Mouse (Mus musculus) heart, adult 9 months (tissue): ENCODE measurements around the gene Tmcc3.

Source experiments
- DNase-seq, 2 experiments: peaks; one replicate each; pipeline ENCODE4 v3.0.0; 2022; ENCODE audit warnings: low spot score in 2 of 2

Tmcc3 gene

DNA sequence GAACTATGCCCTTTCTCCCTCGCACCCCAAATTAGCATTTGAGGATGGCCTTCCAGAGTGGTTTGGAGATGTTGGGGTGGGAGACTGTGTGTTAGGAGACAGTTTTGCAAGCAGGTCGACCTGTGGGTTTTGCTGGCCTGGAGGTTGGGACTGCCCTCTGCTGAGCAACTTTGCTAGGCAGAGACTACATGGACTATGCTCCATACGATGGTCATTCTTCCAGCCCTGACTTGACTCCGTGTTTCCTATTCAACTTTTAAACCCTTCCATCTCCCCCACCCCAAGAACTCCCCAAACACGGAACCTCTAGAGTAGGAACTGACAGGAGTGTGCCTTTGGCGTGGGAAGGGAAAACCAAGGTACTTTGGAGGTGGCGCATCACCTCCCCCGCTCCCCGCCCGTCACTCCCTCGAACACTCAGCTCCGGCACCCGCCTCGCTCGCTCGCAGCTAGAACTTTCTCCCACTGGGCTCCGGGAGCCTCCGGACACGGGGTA, at the start of gene Tmcc3:
Gene Tmcc3, plus strand, starts transcription at position 439 of the 496 bp plus-strand sequence.
- no peak for DNase-seq

DNA sequence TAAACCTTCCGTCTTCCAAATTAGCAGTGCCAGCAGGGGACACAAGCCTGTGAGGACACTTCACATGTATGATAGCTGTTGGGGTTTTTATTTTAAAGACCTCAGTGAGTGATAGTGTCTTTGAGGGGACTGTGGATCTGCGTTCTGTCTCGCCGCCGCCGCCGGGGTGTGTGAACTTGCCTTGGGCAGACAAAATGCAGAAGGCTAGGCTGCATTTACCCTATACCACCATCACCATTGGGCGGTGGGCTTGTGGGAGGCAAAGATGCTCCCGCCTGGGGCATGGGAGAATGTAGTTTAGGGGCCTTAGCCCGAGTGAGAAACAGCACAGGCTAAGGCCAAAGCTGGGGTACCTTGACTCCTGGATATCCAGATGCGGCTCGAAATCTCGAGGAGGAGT, 49.1 kb upstream of the Tmcc3 start:
- DNase-seq, result no peak

DNA sequence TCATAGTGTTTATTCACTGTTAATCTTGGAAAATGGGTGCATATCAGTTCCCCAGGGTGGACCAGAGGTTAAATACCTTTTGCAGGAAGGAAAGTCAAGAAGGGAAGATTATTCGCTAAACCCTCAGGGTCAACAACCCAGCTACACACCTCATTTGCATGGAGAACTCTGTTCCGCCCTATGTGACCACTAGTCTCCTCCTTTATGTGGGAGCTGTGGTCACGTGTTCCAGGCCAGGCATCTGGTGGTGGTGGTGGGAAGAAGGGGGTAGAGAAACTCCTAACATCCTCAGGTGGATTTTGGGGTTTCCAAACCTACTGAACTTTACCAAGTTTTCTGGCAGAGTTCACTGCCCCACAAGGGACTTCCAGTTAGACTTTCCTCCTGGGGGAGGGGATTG, 48.5 kb upstream of the Tmcc3 start:
- DNase-seq, result no peak

DNA sequence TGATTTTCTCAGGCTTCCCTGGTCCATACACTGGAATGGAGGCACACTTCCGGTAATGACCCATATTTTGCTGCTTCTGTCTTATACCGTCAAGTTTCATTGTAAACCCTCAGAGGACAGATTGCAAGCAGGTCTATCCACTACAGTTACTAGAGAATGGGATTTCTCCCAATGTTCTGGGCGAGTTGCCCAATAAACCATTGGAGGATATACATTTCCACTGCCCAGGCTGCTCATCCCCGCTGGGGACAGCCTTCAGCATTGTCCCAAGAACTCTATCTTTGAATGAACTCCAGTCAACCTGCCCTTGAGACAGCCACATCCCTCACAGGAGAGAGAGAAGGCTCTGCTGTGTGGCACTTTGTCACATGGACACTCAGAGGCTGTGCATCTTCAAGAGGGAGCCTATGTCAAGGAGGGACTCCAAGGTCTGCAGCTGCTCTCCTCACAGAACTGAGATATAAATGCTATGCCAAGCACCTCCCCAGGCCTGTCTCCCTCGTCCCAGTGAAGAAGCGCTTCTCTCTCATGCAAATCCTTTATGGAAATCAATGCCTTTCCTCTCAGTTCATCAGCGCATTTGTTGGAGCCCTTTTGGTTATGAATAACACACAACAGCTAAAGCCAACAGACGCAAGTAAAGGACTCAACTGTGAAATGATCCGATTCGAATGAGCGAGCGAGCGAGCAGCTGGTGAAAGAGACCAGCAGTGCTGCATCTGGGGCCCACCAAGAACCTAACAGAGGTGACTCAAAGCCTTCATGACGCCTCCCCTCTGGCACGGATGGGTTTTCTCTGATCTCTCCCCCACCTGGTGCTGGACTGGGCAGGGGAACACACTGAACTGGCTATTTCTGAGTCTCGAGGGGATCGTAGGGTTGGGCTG, 45.9 kb upstream of the Tmcc3 start:
- DNase-seq, result no peak

DNA sequence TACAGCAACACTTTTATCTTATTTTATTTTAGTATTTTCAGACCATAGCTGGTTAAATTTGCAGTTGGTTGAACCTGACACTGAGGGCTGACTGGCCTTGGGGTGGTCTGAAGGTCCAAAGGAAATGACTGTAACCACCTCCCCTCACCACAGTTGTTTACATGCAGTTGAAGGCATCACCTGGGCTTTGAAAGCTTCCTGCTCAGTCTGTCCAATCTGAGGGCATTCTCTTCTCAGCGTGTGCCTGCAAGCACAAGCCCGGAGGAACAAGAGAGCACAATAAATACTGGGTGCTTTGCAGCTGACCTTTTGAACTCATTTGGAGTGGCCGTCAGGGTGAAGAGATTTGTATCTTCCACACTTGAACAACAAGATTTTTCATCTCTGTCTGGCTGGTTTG, 36.4 kb upstream of the Tmcc3 start:
- DNase-seq, result no peak

DNA sequence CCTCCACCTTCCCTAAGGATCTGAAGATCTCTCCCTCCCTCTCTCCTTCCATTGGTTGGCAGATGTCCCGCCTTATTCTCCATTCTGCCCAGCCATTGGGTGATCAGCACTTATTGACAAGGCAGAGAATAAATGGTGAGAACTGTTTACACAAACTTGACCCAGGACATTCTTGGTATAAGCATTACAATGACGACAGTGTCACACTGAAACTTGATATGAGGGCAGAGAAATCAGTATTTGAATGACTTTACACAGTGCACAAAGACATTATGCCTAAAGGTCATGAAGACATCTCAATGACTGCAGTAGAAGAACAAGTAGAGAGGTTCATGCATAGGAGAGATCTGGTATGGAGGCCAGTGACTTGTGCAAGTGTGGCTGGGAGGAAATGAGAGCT, 35.2 kb upstream of the Tmcc3 start:
- no peak for DNase-seq

DNA sequence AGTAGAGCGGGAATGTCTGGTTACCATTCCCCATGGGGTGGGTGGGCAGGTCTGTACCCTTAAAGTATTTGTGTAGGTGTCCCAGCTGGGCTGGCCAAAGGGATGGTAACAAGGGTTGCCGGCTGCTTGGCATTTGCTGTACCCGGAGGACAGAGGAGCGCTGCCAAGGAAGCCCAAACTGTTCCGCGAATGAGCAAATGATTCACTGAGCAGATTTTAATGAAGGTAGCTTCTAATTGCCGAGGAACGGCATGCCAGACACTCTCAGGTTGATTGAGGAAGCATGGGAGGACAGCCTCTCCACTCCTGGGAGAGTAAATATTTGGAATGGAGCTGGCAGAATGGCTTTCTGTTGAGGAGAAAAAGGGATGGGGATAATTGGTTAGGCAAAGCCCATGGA, 29.6 kb upstream of the Tmcc3 start:
- no peak for DNase-seq

DNA sequence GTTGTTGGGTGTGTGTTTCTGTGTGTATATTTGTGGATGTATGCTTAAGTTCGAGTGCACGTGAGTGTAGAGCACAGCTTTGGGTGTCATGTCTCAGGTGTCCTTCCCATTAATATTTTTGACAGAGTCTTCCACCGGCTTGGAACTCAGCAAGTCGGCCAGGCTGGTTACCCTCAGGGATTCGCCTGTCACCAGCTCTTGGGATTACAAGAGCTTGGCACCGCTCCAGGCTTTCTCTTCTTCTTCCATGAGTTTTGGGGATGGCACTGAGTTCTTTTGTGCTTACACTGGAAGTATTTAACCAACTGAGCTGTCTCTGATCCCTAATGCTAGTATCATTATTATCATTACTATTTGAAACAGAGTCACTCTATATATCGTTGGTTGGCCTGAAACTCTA, 29.0 kb upstream of the Tmcc3 start:
- DNase-seq, result no peak

DNA sequence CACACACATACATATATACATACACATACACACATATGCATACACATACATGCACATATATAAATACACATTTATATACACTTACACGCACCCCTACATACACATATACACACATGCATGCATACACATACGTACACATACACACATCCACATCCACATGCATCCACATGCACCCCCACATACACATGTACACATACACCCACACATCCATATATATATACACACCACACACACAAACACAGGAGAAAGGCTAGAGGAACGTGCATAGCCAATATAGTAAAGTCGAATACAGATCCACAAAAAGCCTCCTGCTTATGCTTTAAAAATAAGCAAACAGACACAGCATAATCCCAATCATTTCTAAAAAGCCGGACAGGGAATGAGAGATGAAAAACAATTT, 17.3 kb upstream of the Tmcc3 start:
- no peak for DNase-seq

DNA sequence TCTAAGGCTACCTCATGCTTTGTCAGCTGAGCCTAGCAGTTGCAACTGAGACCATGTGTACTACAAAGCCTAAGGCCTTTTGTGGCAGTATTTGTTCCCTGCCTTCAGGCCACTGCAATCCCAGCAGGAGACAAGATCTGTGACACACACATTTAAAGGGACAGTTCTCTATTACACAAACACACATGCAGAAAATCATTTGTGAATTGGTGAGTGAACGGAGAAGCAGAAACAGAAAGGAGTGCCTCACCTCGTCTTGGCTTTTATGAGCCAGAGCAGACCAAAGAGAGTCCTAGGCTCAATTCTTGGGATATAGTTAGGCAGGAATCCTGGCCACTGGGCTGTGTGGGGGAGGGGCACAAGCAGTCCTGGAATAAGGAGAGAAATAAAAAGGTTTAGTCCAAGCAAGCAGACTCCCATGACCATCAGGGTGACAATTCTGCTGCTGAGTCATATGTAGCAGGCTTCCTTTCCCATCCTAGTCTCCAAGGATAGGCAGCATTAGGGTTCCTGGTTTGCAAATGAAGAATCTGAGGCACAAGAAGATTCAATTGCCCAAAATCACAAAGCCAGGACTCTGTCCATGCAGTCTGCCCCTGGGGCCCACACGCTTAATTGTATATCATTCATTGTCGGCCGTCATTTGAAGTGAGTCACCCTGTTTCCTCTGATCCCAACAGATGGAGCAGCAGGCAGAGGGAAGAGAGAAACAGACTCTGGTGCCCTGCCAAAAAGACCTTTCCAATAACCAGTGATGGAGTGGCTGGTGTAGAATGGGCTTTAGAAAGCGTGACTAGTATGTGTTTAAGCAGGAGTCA, 16.6 kb upstream of the Tmcc3 start:
- no peak for DNase-seq

DNA sequence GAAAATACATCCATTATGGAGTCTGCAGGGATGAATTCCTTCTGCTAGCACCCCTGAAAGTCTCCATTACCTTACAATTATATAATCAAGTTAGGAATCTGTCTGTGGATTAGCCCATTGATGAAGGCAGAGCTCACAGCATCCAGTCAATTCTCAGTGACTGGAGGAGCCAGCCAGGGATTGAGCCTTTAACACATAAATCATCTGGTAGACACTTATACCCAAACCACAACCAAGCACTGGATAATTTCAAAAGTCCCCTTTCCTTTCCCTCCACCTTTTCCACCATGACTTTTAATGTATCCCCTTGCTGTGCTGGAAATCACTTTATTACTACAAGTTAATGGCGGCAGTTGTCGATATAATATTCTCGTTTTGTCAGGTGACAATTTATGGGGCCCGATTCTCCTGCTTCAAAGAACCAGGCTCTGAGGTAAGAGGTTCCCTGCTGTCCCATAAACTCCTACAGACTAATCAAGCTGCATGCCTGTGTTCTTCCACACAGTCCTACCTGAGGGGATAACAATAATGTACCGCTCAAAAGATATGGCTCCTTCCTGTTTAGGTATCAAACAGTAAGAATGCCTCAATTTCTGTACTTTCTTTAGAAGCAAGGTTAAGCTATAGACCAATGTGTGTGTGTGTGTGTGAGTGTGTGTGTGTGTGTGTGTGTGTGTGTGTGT, 15.7 kb upstream of the Tmcc3 start:
- no peak for DNase-seq

DNA sequence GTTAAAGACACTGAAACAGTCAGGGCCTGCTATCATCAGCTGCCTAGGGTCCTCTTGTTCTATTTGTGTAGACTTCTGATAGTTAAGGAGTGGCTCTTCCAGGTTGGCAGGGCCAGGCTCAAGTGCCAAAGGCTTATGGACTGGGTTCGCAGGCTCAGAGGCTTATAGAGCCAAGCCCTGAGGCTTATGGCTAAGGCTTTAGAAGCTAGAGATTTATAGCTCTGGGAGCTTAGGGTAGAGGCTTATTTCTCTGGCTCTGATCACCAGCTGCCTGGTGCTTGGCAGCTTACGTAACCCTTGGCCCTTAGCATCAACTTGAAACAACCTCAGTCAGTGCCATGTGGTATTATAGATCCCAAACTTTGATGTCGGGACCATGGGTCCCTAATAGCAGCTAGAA, 13.3 kb upstream of the Tmcc3 start, which contains the start of gene Gm4792:
Gene Gm4792, minus strand, starts transcription at position 233 of the 400 bp plus-strand sequence.
- DNase-seq, result no peak

DNA sequence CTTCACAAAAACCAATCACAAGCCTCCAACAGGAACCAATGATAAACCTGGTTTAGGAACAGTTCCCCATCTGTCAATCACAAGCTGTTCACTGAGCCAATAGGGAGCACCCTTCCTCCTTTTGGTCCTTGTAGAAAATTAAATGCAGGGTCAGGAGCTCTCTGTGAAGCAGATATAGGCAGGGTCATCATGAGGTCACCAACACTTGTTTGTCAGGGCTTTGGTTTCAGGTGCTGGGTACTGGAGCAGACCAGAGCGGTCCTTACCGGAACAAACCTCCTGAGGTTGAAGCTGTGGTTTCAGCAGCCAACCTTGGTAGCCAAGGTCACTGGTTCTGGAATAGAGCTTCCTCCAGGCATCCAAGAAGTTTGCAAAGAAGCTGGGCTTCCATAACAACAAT, 12.4 kb upstream of the Tmcc3 start:
- no peak for DNase-seq

DNA sequence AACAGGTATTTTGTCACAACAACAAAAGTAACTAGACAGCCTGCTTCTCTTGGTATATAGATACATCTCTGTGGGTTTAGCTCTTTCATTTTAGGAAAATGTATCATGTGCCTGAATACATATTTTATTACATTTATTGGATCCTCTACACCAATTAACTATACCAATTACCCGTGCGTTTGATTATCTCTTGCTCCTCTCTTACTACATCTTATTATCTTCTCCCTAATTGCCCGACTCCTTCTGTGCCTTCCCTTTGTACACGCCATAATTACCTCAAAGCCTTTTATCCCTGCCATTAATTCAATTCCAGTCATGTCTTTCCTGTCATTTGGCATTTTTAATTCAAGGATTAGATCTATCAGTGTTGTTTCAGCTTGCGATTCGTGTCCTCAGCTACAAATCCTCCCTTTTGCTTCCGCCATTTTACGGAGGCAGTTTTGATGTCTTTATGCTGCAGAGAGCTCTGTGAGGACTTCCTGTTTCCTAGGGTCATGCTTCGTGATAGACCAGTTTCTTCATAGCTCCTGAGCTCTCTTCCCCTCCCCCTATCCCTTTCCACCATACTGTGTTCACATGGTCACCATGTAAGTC, 7.6 kb upstream of the Tmcc3 start:
- DNase-seq, result no peak

DNA sequence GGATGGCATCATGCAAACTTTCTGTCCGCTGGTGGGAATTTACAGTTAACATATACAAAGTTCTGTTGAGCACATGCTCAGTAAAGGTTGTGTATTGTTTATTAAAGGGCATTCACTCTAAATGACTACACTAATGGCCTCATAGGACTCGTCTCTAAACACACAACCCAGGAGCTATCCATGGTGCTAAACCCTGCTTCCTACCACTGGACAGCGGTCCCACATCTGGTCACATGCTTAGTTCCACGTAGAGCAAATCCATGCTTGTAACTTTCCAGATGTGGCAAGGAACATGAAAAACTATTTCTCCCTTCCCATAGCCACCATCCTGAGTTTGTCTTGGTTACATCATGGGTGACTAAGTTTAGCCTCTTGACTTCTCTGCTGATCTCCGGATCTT, 6.2 kb upstream of the Tmcc3 start:
- no peak for DNase-seq

DNA sequence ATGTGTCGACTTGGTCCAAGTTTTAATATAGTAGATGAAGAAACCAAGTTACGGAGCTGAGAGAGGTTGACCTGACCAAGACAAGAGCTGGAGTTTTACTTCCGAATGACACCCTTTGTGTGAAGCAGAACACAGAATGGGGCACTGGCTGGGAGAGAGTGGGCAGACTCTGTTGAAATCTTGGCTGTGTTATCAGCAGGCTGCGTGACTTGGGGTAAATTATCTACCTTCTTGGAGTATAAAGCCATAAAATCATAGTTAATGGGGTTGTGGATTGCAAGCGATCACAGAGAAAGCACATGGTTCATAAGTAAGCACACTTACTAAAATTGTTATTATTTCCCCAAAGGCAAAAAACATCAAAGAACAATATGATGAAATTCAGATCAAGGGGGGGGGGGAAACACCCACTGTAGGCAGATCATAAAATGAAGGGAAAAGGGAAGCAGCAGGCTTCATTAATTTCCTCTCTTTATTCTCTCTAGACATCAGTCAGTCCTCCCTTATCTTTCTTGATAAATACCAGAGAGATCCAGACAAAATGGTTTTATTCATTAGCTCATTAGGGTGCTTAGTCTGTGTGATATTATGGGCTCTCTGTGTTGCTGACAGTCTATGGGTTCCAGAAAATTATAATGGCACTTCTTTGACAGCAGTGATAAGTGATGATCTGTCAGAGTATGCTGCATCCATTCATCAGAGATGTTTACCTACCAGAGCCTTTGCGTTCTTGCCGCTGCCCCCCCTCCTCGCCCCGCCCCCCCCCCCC, 1.1 kb upstream of the Tmcc3 start:
- no peak for DNase-seq

DNA sequence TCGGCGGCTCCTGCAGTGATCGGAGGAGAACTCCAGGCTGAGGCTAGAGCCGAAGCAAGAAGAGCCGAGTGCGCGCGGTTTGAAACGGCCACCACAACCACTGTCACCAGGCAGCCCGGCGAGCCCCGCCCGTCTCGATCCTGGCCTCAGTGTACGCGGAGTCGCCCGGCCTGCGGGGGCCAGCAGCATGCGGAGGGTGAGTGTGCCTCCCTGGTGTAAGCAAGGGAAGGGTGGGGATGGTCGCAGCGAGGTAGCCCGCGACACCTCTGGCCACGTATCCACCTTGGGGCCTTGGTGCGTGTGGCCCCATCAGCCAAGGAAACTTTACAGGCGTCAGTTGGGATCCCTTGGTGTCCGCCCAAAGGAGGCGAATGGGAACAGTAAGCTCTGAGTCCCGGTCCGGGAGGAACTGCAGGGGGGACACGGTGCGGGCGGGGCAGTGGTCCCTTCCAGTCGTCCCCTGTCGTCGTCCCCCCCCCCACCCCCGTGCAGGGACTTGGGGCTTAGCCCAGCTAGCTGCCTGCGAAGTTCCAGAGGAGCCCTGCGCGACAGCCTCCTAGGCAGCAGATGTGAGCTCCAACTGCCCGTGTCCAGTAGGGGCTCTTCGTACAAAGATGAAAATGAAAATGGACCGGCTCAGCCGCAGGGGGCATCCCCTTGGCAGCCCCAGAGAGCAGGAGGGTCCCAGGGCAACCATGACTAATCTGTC, 412 bp downstream of the Tmcc3 start:
- no peak for DNase-seq

DNA sequence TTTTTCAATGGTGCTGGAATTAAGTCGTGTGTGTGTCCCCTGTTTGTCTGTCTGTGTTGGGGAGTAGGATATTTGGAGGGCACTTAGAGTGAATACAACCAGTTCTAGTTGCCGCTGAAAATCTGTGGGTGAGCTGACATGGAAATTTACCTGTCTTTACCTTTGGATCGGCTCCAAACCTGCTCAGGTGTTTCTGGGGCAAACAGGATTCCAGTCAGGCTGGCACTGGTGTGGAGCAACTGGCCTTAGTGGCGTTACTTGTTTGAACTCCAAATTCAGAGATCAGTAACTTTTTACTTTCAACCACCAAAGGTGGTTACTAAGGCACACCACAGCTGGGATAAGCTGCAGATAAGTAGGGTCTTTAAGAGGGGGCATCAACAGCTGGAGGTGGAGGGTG, 1.4 kb downstream of the Tmcc3 start:
- DNase-seq, result no peak

DNA sequence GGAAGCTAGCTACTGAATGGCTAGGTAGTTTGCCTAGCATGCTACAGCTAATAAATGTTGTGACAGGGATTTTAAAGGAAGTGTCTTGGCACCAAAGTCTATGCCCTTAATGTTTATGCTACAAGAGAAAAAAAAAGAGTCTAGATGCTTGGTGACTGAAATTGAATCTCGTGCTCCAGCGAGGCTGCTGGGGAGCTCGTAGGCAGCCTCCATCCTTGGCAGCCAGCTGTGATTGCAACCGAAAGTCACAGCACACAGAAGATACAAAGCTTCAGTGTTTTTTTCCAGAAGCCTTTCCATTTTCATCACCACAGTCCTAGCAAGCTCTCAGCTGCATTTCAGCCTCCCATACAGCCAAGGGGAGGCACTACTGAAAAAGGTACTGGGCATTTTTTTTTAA, 6.8 kb downstream of the Tmcc3 start:
- DNase-seq, result no peak

DNA sequence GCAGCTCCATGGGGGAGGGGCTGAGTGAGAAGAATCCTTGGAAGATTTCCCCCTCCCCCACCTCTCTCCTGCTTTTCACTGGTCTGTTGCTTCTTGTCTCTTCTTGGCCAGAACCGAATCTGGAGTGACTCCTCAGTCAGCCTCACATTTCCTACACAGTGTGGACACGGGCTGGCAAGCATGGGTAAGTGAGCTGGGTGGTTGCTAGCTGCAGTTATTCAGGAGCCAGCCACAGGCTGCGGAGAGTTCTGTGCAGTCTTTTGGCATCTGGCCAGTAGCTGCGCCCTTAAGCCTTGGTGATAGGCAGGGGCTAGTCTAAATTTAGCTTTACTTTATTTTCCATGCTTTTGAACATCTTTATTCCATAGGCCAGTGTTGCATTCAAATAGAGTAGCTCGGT, 18.2 kb downstream of the Tmcc3 start:
- no peak for DNase-seq
